Mouse (Mus musculus) intestine, embryonic 15.5 days (tissue): ENCODE measurements around the gene Prkar1a. TPM values are rescaled to one million over a fixed set of nuclear protein-coding genes. Genes with fewer than 3 reads are reported as not detected.

Experiments used
- ATAC-seq: fragments of 200-750 bp; cut with Nextera tagmentation; 2 replicates; pipeline ENCODE4 v1.8.0; 2017; ENCODE audit warnings: moderate TSS enrichment, moderate library complexity
- H3K27ac ChIP-seq: fragments of 300-500 bp; sonication (generic); 2 replicates; pipeline ENCODE4 v1.5.1; 2015; ENCODE audit warnings: mild to moderate bottlenecking, inconsistent platforms
- H3K27me3 ChIP-seq: fragments of 300-500 bp; sonication (generic); replicated peaks from 2 replicates; pipeline ENCODE4 v1.6.1; 2015; ENCODE audit warnings: inconsistent platforms
- H3K36me3 ChIP-seq: fragments of 300-500 bp; sonication (generic); 2 replicates; pipeline ENCODE4 v1.6.1; 2015; ENCODE audit warnings: inconsistent platforms
- H3K4me1 ChIP-seq: fragments of 300-500 bp; sonication (generic); replicated peaks from 2 replicates; pipeline ENCODE4 v1.6.1; 2015; ENCODE audit warnings: inconsistent platforms
- H3K4me2 ChIP-seq: fragments of 300-500 bp; sonication (generic); replicated peaks from 2 replicates; pipeline ENCODE4 v1.6.1; 2015; ENCODE audit warnings: mild to moderate bottlenecking, inconsistent platforms
- H3K4me3 ChIP-seq: fragments of 300-500 bp; sonication (generic); replicated peaks from 2 replicates; pipeline ENCODE4 v1.5.1; 2015; ENCODE audit warnings: inconsistent platforms
- H3K9ac ChIP-seq: fragments of 300-500 bp; sonication (generic); 2 replicates; pipeline ENCODE4 v1.6.1; 2015; ENCODE audit warnings: inconsistent platforms
- H3K9me3 ChIP-seq: fragments of 300-500 bp; sonication (generic); 2 replicates; pipeline ENCODE4 v1.6.1; 2016; ENCODE audit warnings: inconsistent platforms
- WGBS: fragments of 180-500 bp; shearing (Covaris S2); methylation state at CpG from one replicate; pipeline ENCODE4 v1.1.7; 2015; 5-methylcytosine and 5-hydroxymethylcytosine counted together
- polyA plus RNA-seq: library from polyadenylated mRNA; unstranded; fragments of >200 nt; fragmentation: Nextera tagmentation; extraction: Ambion mirVana; gene quantifications from 2 replicates; pipeline ENCODE4 v1.2.1, GENCODE M21; 2015

The Prkar1a gene
- polyA plus RNA-seq, 1 experiment from 2014 or later = 286 TPM

DNA sequence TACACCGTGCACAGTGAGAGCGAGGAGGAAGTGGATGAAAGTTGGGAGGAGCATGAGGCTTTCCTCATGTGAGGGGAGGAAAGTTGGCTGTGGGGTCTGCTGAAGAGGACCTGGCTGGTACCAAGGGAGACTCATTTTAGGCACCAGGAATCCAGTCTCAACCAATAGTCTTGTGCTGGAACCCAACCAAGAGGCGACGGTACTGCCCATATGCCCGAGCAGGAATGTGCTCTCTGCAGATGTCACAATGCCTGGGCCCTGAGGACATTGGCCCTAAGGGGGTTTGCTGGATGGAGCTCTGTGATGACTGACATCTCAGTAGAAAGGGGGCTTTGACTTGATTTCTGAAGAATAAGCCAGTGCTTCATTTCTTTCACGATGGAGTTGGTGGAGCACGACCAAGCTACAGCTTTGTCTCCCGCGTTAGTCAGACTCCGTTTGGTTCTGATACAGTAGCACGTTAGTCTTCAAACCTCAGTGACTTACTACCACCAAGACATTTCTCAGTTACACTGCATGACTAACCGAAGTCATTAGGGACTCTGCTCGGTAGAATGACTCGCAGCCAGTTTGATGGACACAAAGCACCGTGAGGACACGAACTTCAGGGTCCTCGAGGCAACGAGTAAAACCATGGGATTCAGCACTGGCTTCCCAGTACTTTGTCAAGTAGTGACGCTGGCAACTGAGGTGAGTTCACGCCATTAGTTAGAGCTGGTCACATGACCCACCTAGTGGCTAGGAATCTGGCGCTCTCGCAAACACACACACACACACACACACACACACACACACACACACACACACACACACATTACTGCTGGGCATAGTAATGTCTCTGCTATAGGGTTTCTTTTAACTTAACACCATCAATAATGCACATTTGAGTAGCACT, 55.4 kb downstream of the Prkar1a start:
- H3K4me3 ChIP-seq = no peak overlapping the region
- no peak overlapping the region for H3K9ac ChIP-seq
- ATAC-seq = no peak
- 0 out of 2 replicates have a peak, but pooled peaks cover 9% of the 10 kb centered on the region for H3K4me1 ChIP-seq
- H3K4me2 ChIP-seq = no peak overlapping the region
- H3K27me3 ChIP-seq = no peaks in the 10 kb centered on the region
- H3K27ac ChIP-seq = peak overlapping the region; percentile 80; the same call in 1 of the 2 replicates
- no peaks in the 10 kb centered on the region for H3K9me3 ChIP-seq
- no peaks in the 10 kb centered on the region for H3K36me3 ChIP-seq
- WGBS = 93% methylated on average over 22 of the region's 22 CpGs

DNA sequence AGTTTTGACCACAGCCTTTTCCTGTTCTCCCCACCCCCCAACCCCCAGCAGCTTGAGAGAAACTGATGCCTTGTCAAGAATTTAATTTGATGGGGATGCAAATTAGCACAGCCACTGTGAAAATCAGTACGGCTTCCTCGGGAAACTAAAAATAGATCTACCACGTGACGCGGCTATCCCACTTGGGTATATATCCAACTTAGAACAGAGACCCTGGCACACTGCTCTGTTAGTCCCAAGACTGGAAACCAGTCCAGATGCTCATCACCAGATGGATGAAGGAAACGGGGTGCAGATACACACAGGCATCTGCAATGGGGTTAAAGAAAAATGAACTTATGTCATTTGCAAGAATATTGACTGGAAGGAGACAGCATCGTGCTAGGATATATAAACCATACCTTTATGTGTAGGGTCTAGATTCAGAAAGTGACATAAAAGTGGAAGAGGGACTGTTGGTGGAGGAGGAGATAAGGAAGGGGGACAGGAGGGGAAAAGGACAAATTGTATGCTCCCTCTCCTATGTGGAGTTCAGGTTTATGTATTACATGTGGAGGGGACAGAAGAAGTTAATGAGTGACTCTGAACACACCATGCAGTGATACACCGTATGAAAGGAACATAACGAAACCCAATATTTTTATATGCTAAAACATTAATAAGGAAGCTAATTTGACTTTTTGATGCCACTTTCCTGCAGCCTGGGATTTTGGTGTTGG, 56.3 kb downstream of the Prkar1a start:
- Histone ChIP-seq H3K27me3 (no peaks in the 10 kb centered on the region), H3K27ac (peak overlapping the region; percentile 80), H3K9me3 (no peaks in the 10 kb centered on the region), H3K9ac (no peak overlapping the region), H3K4me2 (peak overlapping the region; percentile 39), H3K36me3 (no peaks in the 10 kb centered on the region), H3K4me3 (no peak overlapping the region), H3K4me1 (0 out of 2 replicates have a peak, but pooled peaks cover 9% of the 10 kb centered on the region)
- WGBS = 64% methylated on average over 9 of the region's 9 CpGs
- peak; percentile 92 for ATAC-seq

DNA sequence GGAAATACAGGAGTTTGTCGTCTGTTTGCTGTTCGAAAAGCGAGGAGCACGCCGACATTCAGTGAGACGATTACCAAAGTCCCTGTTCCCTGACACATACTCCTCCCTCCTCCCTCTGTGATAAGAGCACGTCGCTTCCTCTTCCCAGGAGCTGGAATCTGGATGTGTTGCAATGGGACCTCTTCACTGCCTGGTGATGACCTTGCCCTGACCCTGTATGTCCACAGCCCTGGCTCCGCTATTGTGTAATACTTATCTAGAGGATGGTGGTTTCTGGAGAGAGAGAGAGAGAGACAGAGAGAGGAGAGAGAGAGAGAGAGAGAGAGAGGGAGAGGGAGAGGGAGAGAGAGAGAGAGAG, 56.8 kb downstream of the Prkar1a start:
- no peaks in the 10 kb centered on the region for H3K36me3 ChIP-seq
- 33% methylated on average over 9 of the region's 9 CpGs for WGBS
- H3K27ac ChIP-seq = peak overlapping the region; percentile 80
- ATAC-seq = peak; percentile 96
- H3K4me2 ChIP-seq = peak overlapping the region; percentile 39; the same call in 1 of the 2 replicates
- no peaks in the 10 kb centered on the region for H3K9me3 ChIP-seq
- H3K27me3 ChIP-seq = no peaks in the 10 kb centered on the region
- H3K4me1 ChIP-seq = 0 out of 2 replicates have a peak, but pooled peaks cover 9% of the 10 kb centered on the region
- no peak overlapping the region for H3K9ac ChIP-seq
- no peak overlapping the region for H3K4me3 ChIP-seq

DNA sequence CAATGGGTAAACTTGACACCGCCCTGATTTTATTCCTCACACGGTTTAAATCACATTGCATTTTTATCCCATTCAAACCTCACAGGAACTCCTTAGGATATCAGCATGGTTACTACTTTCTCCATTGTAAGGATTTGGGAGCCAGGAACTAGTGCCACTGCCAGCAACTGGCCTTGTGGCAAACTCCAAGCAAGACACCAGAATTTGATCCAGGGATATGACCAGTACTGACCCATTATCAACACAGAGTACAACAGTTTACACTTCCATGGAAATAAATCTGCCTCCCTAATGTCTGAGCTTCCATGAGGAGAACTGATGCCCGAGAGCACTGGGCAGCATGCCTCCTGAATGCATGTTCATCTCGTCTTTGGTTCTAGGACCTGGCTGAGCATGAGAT, 57.4 kb downstream of the Prkar1a start:
- H3K36me3 ChIP-seq = no peaks in the 10 kb centered on the region
- no peaks in the 10 kb centered on the region for H3K27me3 ChIP-seq
- no peak overlapping the region for H3K4me2 ChIP-seq
- 0 out of 2 replicates have a peak, but pooled peaks cover 9% of the 10 kb centered on the region for H3K4me1 ChIP-seq
- WGBS = 52% methylated on average over 4 of the region's 4 CpGs
- no peaks in the 10 kb centered on the region for H3K9me3 ChIP-seq
- no peak overlapping the region for H3K9ac ChIP-seq
- ATAC-seq = peak; percentile 1; the same call in 1 of the 2 replicates
- H3K4me3 ChIP-seq = no peak overlapping the region
- 0 out of 2 replicates have a peak overlapping the region, but pooled peaks have one; percentile 44 for H3K27ac ChIP-seq

DNA sequence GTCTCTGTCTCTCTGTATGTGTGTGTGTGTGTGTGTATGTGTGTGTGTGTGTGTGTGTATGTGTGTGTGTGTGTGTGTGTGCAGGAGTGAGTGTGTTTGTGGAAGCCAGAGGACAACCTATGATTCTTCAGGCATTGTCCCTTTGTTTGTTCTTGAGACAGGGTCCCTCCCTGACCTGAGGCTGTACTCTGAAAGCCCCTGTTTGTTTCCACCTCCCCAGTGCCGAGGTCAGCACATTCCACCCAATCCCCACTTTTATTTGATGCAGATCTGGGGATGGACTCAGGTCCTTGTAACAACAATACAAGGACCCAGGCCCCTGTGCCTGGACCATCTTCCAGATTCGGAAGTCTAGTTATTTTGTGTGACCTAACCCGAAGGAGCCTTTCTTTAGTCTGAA, 58.2 kb downstream of the Prkar1a start:
- H3K9ac ChIP-seq = no peak overlapping the region
- no peak for ATAC-seq
- H3K4me1 ChIP-seq = 0 out of 2 replicates have a peak, but pooled peaks cover 9% of the 10 kb centered on the region
- no peaks in the 10 kb centered on the region for H3K27me3 ChIP-seq
- no peaks in the 10 kb centered on the region for H3K9me3 ChIP-seq
- no peak overlapping the region for H3K27ac ChIP-seq
- WGBS = 69% methylated on average over 3 of the region's 3 CpGs
- no peaks in the 10 kb centered on the region for H3K36me3 ChIP-seq
- no peak overlapping the region for H3K4me2 ChIP-seq
- H3K4me3 ChIP-seq = no peak overlapping the region

DNA sequence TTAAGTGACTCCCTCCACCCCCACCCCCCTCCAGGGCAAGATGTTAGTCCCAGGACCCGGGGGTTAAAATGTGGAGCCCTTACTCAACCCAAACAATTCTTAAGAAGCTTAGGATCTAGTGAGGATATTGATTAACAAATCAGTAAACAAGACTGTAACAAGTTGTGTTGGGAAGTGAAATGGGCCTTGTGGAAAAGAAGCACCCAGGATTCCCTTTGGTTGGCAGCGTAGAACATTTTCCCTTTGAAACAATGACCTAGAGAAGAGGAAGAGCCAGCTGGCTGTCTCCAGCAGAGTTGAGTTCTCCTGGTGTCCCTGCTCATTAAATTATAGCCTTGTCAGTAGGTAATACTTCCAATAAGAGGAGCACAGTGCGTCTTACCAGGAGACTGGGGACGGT, 59.6 kb downstream of the Prkar1a start:
- ATAC-seq = no peak
- Histone ChIP-seq H3K36me3 (no peaks in the 10 kb centered on the region), H3K27me3 (no peaks in the 10 kb centered on the region), H3K27ac (no peak overlapping the region), H3K9me3 (no peaks in the 10 kb centered on the region), H3K9ac (no peak overlapping the region), H3K4me2 (no peak overlapping the region), H3K4me3 (no peak overlapping the region), H3K4me1 (0 out of 2 replicates have a peak, but pooled peaks cover 9% of the 10 kb centered on the region)
- 88% methylated on average over 4 of the region's 4 CpGs for WGBS

DNA sequence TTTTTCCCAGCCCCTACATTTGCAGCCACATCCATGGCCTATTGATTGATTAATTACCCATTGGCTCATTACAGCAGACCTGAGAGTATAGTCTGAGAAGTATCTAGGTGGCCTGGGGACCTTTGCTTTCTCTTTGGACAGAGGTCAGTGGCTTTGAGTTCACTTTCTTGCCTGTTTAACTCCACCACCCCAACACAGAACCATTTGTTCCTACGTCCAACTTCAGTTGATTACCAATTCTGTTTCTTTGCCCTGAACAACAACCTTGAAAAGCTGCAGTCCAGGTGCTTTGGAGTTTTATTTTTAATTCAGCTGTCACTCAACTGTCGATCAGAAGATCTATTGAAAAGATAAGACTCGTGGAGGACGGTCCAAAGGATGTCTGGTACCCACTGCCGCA, 60.3 kb downstream of the Prkar1a start:
- WGBS = 83% methylated on average over 5 of the region's 5 CpGs
- Histone ChIP-seq H3K4me2 (no peak overlapping the region), H3K27me3 (no peaks in the 10 kb centered on the region), H3K4me3 (no peak overlapping the region), H3K27ac (no peak overlapping the region), H3K9me3 (no peaks in the 10 kb centered on the region), H3K36me3 (no peaks in the 10 kb centered on the region), H3K9ac (no peak overlapping the region), H3K4me1 (0 out of 2 replicates have a peak, but pooled peaks cover 9% of the 10 kb centered on the region)
- ATAC-seq = no peak

DNA sequence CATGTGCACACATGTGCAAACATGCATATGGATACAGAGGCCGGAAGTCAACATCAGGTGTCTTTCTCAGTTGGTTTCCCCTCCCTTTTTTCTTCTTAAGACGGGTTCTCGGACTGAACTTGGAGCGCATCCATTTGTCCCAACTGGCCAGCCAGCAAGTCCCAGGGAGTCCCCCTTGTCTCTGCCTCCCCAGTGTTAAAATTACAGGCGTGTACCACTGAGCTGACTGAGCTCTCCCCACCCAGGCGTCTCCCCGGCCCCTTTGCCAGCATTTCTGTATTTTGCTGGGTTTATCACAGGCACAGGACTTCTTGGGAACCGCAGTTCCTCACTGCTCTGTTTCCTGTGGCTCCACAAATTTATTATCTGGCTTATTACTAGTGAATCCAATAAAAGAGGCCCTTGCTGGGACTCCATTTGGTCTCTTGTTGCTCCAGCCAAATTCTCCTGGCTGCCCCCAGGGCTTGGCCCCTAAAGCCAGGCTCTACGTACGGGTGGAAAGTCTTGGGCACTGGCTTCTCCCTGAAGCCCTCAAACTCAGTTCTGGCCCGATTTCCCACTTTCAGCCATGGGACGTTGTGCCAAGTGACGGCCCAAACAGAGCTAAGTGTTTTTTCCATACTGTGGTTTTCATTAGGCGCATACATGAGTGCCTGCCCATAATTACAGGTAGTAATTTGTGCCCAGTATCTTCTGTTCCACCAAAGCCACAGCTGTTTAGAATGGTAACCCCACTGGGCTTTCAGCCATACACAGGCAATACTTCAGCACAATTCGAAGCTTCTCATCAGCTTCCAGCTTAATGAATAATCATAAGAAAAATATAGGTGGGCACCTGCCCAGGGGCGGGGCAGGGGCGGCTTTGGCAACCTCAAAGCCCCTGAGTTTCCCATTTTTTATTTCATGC, 65.4 kb downstream of the Prkar1a start:
- Histone ChIP-seq H3K27ac (no peak overlapping the region), H3K9ac (no peak overlapping the region), H3K36me3 (no peaks in the 10 kb centered on the region), H3K27me3 (no peaks in the 10 kb centered on the region), H3K9me3 (no peaks in the 10 kb centered on the region), H3K4me3 (no peak overlapping the region), H3K4me1 (no peaks in the 10 kb centered on the region), H3K4me2 (no peak overlapping the region)
- no peak for ATAC-seq
- WGBS = 82% methylated on average over 17 of the region's 17 CpGs

DNA sequence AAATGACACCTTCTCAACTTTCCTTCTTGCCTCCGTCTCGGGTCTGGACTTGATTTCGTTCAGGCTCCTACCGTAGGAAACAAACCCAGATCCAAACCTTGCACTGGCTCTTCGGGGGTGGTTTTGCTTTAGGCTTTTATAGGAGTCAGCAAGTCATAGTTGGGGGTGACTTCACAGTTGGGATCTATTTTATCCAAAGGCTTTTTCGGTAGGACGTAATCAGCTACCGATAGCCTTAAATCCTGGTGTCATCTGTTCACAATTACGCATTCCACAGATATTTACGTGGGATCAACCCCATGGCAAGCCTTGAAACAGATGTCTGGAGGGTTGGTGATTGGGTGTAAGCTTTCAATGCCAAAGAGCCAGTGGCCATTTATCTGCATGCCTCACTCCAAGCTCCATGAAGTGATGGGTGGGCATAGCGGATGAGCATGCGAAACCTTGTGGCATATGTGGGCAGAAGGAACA, 66.1 kb downstream of the Prkar1a start:
- Histone ChIP-seq H3K4me3 (no peak overlapping the region), H3K9me3 (no peaks in the 10 kb centered on the region), H3K9ac (no peak overlapping the region), H3K27me3 (no peaks in the 10 kb centered on the region), H3K27ac (no peak overlapping the region), H3K36me3 (no peaks in the 10 kb centered on the region), H3K4me2 (no peak overlapping the region), H3K4me1 (no peaks in the 10 kb centered on the region)
- no peak for ATAC-seq
- 93% methylated on average over 12 of the region's 12 CpGs for WGBS

DNA sequence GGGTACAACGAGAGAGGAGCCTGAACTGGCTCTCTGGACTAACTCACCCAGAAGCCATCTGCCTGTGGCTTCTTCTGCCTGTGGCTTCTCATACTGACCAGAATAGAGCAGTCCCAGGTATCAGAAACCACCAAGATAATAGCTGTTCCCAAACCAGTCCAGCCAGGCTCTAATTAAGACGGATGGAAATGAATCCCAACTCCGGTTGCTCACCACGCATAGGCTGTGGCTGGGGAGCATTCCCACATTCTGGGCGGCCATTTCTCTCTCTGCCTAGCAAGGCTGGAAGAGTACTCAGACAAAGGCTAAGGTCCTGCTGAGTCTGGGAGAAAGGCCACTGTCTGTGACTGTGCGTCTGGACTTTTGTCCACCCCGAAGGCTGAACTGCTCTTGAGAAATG, 67.8 kb downstream of the Prkar1a start:
- Histone ChIP-seq H3K4me3 (no peak overlapping the region), H3K36me3 (no peaks in the 10 kb centered on the region), H3K9ac (no peak overlapping the region), H3K4me2 (no peak overlapping the region), H3K4me1 (peaks cover 15% of the 10 kb centered on the region), H3K9me3 (no peaks in the 10 kb centered on the region), H3K27me3 (no peaks in the 10 kb centered on the region), H3K27ac (no peak overlapping the region)
- WGBS = 80% methylated on average over 7 of the region's 7 CpGs
- no peak for ATAC-seq

DNA sequence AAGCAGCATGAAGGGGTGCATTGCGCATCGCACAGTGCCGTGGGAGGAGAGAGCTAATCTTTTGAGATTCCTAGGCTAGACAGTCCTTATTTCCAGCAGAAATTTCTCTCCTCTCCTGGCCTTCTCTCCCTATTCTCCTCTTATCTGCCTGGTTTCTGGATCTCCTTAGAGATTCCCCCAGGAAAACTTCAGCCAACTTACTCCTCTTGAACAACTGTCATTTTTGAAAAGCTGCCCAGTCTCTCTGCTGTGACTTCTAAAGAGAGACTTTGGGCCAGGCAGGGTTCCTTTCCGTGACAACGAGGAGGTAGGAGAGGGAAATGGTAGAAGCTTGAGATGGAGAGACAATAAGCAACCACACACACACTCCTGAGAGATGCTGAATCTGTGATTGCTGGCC, 68.2 kb downstream of the Prkar1a start:
- Histone ChIP-seq H3K27me3 (no peaks in the 10 kb centered on the region), H3K4me2 (no peak overlapping the region), H3K4me1 (peaks cover 19% of the 10 kb centered on the region), H3K27ac (no peak overlapping the region), H3K36me3 (no peaks in the 10 kb centered on the region), H3K9me3 (no peaks in the 10 kb centered on the region), H3K4me3 (no peak overlapping the region), H3K9ac (no peak overlapping the region)
- no peak for ATAC-seq
- 82% methylated on average over 5 of the region's 5 CpGs for WGBS
